8 mouse cellular contexts compared by ENCODE assay signal in the genomic region with DNA sequence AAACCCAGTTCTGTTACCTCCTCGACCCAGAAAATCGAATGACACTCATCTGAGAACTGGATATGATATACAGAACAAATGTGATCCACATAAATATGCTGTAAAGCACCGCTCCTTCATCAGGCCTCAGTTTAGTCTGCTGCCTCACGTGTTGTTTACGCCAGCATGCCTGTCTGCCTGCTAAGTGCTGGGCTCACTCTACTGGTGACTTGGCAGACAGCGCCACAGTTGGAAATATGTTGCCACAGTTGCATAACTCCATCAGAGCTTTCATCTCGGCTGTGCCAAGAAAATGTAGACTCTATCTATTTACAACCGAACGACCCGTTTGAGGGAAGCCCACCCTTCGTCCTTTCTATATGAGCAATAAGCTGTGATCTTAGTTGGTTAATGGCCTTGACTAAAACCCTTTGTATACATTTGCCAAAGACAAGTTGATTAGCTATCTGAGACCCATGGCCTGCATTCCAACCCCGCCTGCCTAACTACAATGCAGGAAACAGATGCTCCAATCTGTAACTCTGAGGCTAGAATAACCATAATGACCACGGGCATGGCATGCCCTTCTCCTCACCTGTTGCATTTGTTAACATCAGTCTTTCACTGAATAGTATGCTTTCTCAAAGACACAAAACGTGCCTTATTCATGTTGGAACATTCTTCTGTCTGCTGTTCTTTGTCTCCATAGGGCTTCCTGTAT. TPM values are rescaled to one million over a fixed set of nuclear protein-coding genes. Genes with fewer than 3 reads are reported as not detected.
DNase-seq lines count a peak whose midpoint lies in the region; ATAC-seq lines count a peak whose summit lies in the region.

No protein-coding gene starts in this region.

- peak; percentile 73 for DNase-seq in embryonic facial prominence, embryonic 14.5 days (ENCODE audit: low spot score)
- no peak for DNase-seq in embryonic facial prominence, embryonic 10.5 days (ENCODE audit: low spot score)
- peak; percentile 33 for DNase-seq in NIH3T3 (ENCODE audit: low read depth)
- no peak for DNase-seq in testis, postnatal 10 days (ENCODE audit: low spot score)
- DNase-seq in T-cell, adult 2 months (ENCODE audit: low spot score): no peak

- no peak overlapping the region for H3K9ac ChIP-seq in embryonic facial prominence, embryonic 14.5 days (ENCODE audit: low read depth, low read length)
- no peak overlapping the region for H3K9ac ChIP-seq in lung, embryonic 15.5 days
- H3K9ac ChIP-seq in intestine, embryonic 15.5 days: no peak overlapping the region

- WGBS in embryonic facial prominence, embryonic 14.5 days: 73% methylated on average over 14 of the region's 14 CpGs
- WGBS in embryonic facial prominence, embryonic 10.5 days: 85% methylated on average over 14 of the region's 14 CpGs
- WGBS in lung, embryonic 15.5 days: 37% methylated on average over 14 of the region's 14 CpGs
- 35% methylated on average over 14 of the region's 14 CpGs for WGBS in intestine, embryonic 15.5 days

- H3K27me3 ChIP-seq in embryonic facial prominence, embryonic 14.5 days (replicated peaks; ENCODE audit: control insufficient read depth, insufficient read depth, low read length): no peaks in the 10 kb centered on the region
- H3K27me3 ChIP-seq in embryonic facial prominence, embryonic 10.5 days (replicated peaks; ENCODE audit: low read depth, poor library complexity, severe bottlenecking): no peaks in the 10 kb centered on the region
- H3K27me3 ChIP-seq in lung, embryonic 15.5 days: no peaks in the 10 kb centered on the region
- H3K27me3 ChIP-seq in intestine, embryonic 15.5 days (replicated peaks): no peaks in the 10 kb centered on the region

- no peaks in the 10 kb centered on the region for H3K9me3 ChIP-seq in embryonic facial prominence, embryonic 14.5 days (ENCODE audit: control insufficient read depth, low read length)
- H3K9me3 ChIP-seq in embryonic facial prominence, embryonic 10.5 days: no peaks in the 10 kb centered on the region
- H3K9me3 ChIP-seq in lung, embryonic 15.5 days: no peaks in the 10 kb centered on the region
- no peaks in the 10 kb centered on the region for H3K9me3 ChIP-seq in intestine, embryonic 15.5 days

- H3K27ac ChIP-seq in embryonic facial prominence, embryonic 14.5 days (replicated peaks; ENCODE audit: low read depth, low read length): no peak overlapping the region
- H3K27ac ChIP-seq in embryonic facial prominence, embryonic 10.5 days (replicated peaks): no peak overlapping the region
- peak overlapping the region; percentile 50; the same call in 1 of the 2 replicates for H3K27ac ChIP-seq in lung, embryonic 15.5 days
- no peak overlapping the region for H3K27ac ChIP-seq in intestine, embryonic 15.5 days

- no peaks in the 10 kb centered on the region for H3K36me3 ChIP-seq in embryonic facial prominence, embryonic 14.5 days (ENCODE audit: control insufficient read depth, insufficient read depth, low read length)
- no peaks in the 10 kb centered on the region for H3K36me3 ChIP-seq in embryonic facial prominence, embryonic 10.5 days (replicated peaks)
- H3K36me3 ChIP-seq in lung, embryonic 15.5 days: no peaks in the 10 kb centered on the region
- H3K36me3 ChIP-seq in intestine, embryonic 15.5 days: no peaks in the 10 kb centered on the region

- H3K4me1 ChIP-seq in embryonic facial prominence, embryonic 14.5 days (ENCODE audit: control insufficient read depth, insufficient read depth, low read length): no peaks in the 10 kb centered on the region
- H3K4me1 ChIP-seq in embryonic facial prominence, embryonic 10.5 days: 0 out of 2 replicates have a peak, but pooled peaks cover under 1% of the 10 kb centered on the region
- H3K4me1 ChIP-seq in lung, embryonic 15.5 days: peaks cover 3% of the 10 kb centered on the region; the same call in 1 of the 2 replicates
- no peaks in the 10 kb centered on the region for H3K4me1 ChIP-seq in intestine, embryonic 15.5 days (replicated peaks)

- H3K4me2 ChIP-seq in embryonic facial prominence, embryonic 14.5 days (ENCODE audit: low read depth, low read length): no peak overlapping the region
- no peak overlapping the region for H3K4me2 ChIP-seq in lung, embryonic 15.5 days
- H3K4me2 ChIP-seq in intestine, embryonic 15.5 days (replicated peaks): no peak overlapping the region

- peak; percentile 68; the same call in 1 of the 2 replicates for ATAC-seq in embryonic facial prominence, embryonic 14.5 days (ENCODE audit: low read depth)
- peak; percentile 55 for ATAC-seq in granulocyte monocyte progenitor cell, adult 5-6 weeks (replicated peaks; ENCODE audit: poor library complexity, severe bottlenecking)
- peak; percentile 93 for ATAC-seq in lung, embryonic 15.5 days (ENCODE audit: borderline replicate concordance, extremely low read depth, low FRiP score, low TSS enrichment)
- ATAC-seq in intestine, embryonic 15.5 days: no peak

- H3K4me3 ChIP-seq in embryonic facial prominence, embryonic 14.5 days (ENCODE audit: low read depth, low read length): no peak overlapping the region
- no peak overlapping the region for H3K4me3 ChIP-seq in embryonic facial prominence, embryonic 10.5 days
- H3K4me3 ChIP-seq in lung, embryonic 15.5 days: no peak overlapping the region
- H3K4me3 ChIP-seq in intestine, embryonic 15.5 days (replicated peaks): no peak overlapping the region

RNA-seq across cellular contexts. Expression of gene Pmch, which starts 33.8 kb away (rescaled TPM):
- polyA plus RNA-seq in embryonic facial prominence, embryonic 14.5 days (2014; fragmentation: Nextera tagmentation; extraction: Ambion mirVana): 0.75 and 1.2 TPM in 2 replicates
- 0.61 and 0.68 TPM in 2 replicates for polyA plus RNA-seq in embryonic facial prominence, embryonic 10.5 days (2016; fragmentation: Nextera tagmentation; extraction: Ambion mirVana)
- total RNA-seq in granulocyte monocyte progenitor cell, adult 5-6 weeks (2014; fragmentation: Nextera tagmentation): not detected in 2 replicates
- total RNA-seq in granulocyte monocyte progenitor cell, adult 5-6 weeks (2017): not detected in 2 replicates
- 0.34 and 0.62 TPM in 2 replicates for polyA plus RNA-seq in lung, embryonic 15.5 days (2015; fragmentation: Nextera tagmentation; extraction: Ambion mirVana)
- 0.20 TPM in 1 of 2 replicates, not detected in the other for polyA plus RNA-seq in intestine, embryonic 15.5 days (2015; fragmentation: Nextera tagmentation; extraction: Ambion mirVana)

Comparison
In these comparisons a context has a peak if more than half of its experiments do, and no peak if none do; other contexts are left out.
1. DNase-seq: peak in embryonic facial prominence, embryonic 14.5 days (single experiment) and NIH3T3 (single experiment); none in embryonic facial prominence, embryonic 10.5 days (single experiment), testis, postnatal 10 days (single experiment) and T-cell, adult 2 months (single experiment).